Mouse (Mus musculus): ENCODE results near the gene Zfp583. TPM values are rescaled to one million over a fixed set of nuclear protein-coding genes. Genes with fewer than 3 reads are reported as not detected.
A peak's percentile ranks its signal among the peaks of the same experiment; 100 is the strongest.

The Zfp583 gene
- polyA plus RNA-seq, 1 experiment from 2014 or later = 3.7 TPM

- peak; percentile 99 for DNase-seq (ENCODE audit: low spot score)
Observed at GRCm38 (mm10) chr7:6285842-6286705, 45.0 kb downstream of the Zfp583 start, which contains the start of gene Zfp667. Zfp667 (plus strand) TSS chr7:6286579.

- DNase-seq (ENCODE audit: low spot score) = no peak
Observed at GRCm38 (mm10) chr7:6285366-6285765, 45.7 kb downstream of the Zfp583 start.

- DNase-seq (ENCODE audit: low spot score) = no peak
Observed at GRCm38 (mm10) chr7:6284442-6285012, 46.6 kb downstream of the Zfp583 start.

GRCm38 (mm10) chr7:6283451-6284075 is 47.5 kb downstream of the Zfp583 start:
- DNase-seq (ENCODE audit: low spot score) = peak; percentile 87

- peak; percentile 88 for DNase-seq (ENCODE audit: low spot score)
Observed at GRCm38 (mm10) chr7:6282749-6283148, 48.3 kb downstream of the Zfp583 start.

- no peak for DNase-seq (ENCODE audit: low spot score)
Observed at GRCm38 (mm10) chr7:6277906-6278305, 53.2 kb downstream of the Zfp583 start.

GRCm38 (mm10) chr7:6265695-6266094 is 65.4 kb downstream of the Zfp583 start:
- peak; percentile 49 for DNase-seq (ENCODE audit: low spot score)

Other genes starting within 250 kb of the Zfp583 start
- 21.4 and 33.0 TPM in 2 replicates for gene Zfp787, start 175.3 kb downstream of the Zfp583 start, polyA plus RNA-seq (2015; fragmentation: Nextera tagmentation; extraction: Ambion mirVana)
- gene Zfp444, start 159.1 kb downstream of the Zfp583 start, polyA plus RNA-seq (2015; fragmentation: Nextera tagmentation; extraction: Ambion mirVana) = 61.2 and 62.1 TPM in 2 replicates
- not detected in 2 replicates for gene Galp, start 134.2 kb downstream of the Zfp583 start, polyA plus RNA-seq (2015; fragmentation: Nextera tagmentation; extraction: Ambion mirVana)
- gene Zscan5b, start 109.0 kb downstream of the Zfp583 start, polyA plus RNA-seq (2015; fragmentation: Nextera tagmentation; extraction: Ambion mirVana) = not detected in 2 replicates
- gene Epp13, start 78.6 kb downstream of the Zfp583 start, polyA plus RNA-seq (2015; fragmentation: Nextera tagmentation; extraction: Ambion mirVana) = 0.21 TPM in 1 of 2 replicates, not detected in the other
- 11.5 TPM in 2 replicates for gene Zfp667, start 44.7 kb downstream of the Zfp583 start, polyA plus RNA-seq (2015; fragmentation: Nextera tagmentation; extraction: Ambion mirVana)
- 0.21 and 0.42 TPM in 2 replicates for gene Gm3854, start 12.5 kb upstream of the Zfp583 start, polyA plus RNA-seq (2015; fragmentation: Nextera tagmentation; extraction: Ambion mirVana)
- 1.1 and 1.6 TPM in 2 replicates for gene Zfp78, start 32.0 kb upstream of the Zfp583 start, polyA plus RNA-seq (2015; fragmentation: Nextera tagmentation; extraction: Ambion mirVana)
- gene Zfp28, start 52.0 kb upstream of the Zfp583 start, polyA plus RNA-seq (2015; fragmentation: Nextera tagmentation; extraction: Ambion mirVana) = 1.9 and 2.0 TPM in 2 replicates
- 0.35 TPM in 1 of 2 replicates, not detected in the other for gene Smim17, start 67.4 kb upstream of the Zfp583 start, polyA plus RNA-seq (2015; fragmentation: Nextera tagmentation; extraction: Ambion mirVana)
- gene Gm20715, start 79.0 kb upstream of the Zfp583 start, polyA plus RNA-seq (2015; fragmentation: Nextera tagmentation; extraction: Ambion mirVana) = not detected in 2 replicates
- gene Olfr1344, start 107.4 kb upstream of the Zfp583 start, polyA plus RNA-seq (2015; fragmentation: Nextera tagmentation; extraction: Ambion mirVana) = not detected in 2 replicates
- gene Olfr1336, start 124.9 kb upstream of the Zfp583 start, polyA plus RNA-seq (2015; fragmentation: Nextera tagmentation; extraction: Ambion mirVana) = not detected in 2 replicates
- not detected in 2 replicates for gene Olfr1346, start 135.8 kb upstream of the Zfp583 start, polyA plus RNA-seq (2015; fragmentation: Nextera tagmentation; extraction: Ambion mirVana)
- gene Olfr5, start 155.7 kb upstream of the Zfp583 start, polyA plus RNA-seq (2015; fragmentation: Nextera tagmentation; extraction: Ambion mirVana) = not detected in 2 replicates
- gene Olfr1347, start 168.5 kb upstream of the Zfp583 start, polyA plus RNA-seq (2015; fragmentation: Nextera tagmentation; extraction: Ambion mirVana) = not detected in 2 replicates
- gene Olfr1348, start 177.5 kb upstream of the Zfp583 start, polyA plus RNA-seq (2015; fragmentation: Nextera tagmentation; extraction: Ambion mirVana) = not detected in 2 replicates
- not detected in 2 replicates for gene Olfr1349, start 191.7 kb upstream of the Zfp583 start, polyA plus RNA-seq (2015; fragmentation: Nextera tagmentation; extraction: Ambion mirVana)
- gene Olfr1350, start 233.6 kb upstream of the Zfp583 start, polyA plus RNA-seq (2015; fragmentation: Nextera tagmentation; extraction: Ambion mirVana) = not detected in 2 replicates

All from thymus, postnatal 0 days (tissue).